Mouse (Mus musculus) kidney, adult 8-10 months (tissue): ENCODE data around the gene Bik.

ENCODE experiments used
- DNase-seq, 2 experiments: peaks; one replicate each; pipeline ENCODE4 v3.0.0; 2022

The Bik gene

GRCm38 (mm10) chr15:83550137-83550536, 23.5 kb downstream of the Bik start:
- DNase-seq = no peak

GRCm38 (mm10) chr15:83553831-83554230, 27.2 kb downstream of the Bik start:
- DNase-seq = no peak

DNA sequence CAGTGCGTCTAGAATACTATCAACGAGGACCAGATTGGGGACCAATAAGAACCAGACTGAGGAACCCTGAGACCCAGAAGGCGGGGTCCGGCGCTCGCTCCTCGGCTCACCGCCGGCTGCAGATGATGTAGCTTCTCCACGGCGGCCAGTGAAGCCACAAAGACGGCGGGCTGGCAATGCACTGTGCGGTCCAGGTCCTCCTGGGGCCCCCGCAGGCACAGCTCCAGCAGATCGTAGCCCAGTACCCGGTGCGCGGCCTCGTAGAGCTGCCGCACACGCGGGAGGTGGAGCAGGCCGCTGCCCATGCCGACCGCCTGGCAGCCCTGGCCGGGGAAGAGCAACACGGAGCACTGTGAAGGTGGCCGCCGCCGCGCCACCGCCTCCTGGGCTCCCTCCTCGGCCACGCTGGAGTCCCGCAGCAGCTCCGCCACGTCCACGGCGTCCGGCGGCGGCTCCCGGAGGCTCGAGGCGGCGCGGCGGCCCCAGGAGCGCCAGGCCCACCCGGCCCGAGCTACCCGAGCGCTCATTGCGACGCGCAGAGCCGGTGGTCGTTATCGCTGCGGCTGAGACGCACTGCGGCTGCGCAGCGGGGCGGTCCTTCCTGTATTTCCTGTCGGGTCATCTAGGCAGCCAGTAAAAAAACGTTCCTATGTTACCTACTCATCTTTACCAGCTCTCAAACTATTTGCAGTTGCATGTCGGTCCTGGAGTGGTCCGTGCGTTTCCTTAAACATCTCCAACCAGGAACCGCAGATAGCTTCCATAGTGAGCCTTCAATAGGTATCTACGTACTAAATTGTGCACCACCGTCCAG, 28.7 kb downstream of the Bik start:
- DNase-seq = peak; percentile 83 to 84

DNA sequence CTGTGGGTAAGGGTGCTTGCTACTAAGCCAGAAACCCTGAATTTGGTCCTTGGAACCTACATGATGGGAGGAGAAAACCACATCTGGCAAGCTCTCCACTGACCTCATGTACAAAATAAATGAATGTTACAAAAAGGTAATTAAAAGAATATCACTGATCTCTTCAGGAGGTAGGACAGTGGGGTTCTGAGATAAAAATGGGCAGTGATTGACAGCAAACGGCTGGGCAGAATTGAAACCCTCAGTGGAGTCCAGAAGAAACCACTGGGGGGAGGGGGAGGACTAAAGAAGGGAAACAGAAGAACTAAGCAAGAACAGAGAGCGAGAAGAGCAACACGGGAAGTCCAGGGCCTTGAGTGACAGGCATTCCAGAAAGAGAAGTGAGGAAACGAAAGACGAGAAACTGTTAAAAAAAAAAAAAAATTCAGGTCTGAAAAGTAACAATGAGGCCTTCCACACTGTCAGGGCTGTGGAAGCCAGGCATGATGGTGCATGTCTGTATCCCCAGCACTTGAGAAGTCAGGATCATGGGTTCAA, 34.3 kb downstream of the Bik start:
- no peak for DNase-seq

DNA sequence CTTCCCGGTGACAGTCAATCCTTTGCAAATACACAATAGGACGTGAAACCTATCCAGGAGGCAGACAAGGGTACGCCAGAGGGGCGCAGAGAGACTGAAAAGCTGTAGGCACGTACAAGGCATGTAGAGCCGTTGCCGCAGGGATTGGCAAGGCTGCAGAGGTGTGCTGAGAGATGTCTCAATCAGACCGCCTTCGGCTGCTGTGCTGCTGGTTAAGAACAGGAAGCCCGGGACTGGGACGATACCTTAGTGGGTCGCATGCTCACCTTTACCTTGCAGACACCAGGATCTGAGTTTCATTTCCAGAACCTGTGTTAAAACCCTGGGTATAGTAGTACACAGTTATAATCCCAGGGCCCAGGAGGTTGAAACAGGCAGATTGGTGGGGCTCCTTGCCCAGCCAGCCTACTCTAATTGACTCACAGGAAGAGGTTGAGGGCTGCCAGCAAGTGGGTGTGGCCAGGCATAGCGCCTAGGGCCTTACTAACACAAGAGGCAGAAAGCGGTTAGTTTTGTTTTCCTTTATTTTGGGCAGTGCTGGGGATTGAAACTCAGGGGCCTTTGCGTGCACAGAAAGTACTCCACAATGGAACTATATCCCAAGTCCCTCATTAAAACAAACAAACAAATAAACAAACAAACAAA, 36.1 kb downstream of the Bik start:
- DNase-seq = peak; percentile 87

GRCm38 (mm10) chr15:83563327-83563856, 36.7 kb downstream of the Bik start, which contains the start of the genes Tspo and Mcat:
Gene Tspo, plus strand, starts transcription at chr15:83563592.
Gene Mcat, minus strand, starts transcription at chr15:83563787.
- DNase-seq = peak; percentile 47 to 63

DNA sequence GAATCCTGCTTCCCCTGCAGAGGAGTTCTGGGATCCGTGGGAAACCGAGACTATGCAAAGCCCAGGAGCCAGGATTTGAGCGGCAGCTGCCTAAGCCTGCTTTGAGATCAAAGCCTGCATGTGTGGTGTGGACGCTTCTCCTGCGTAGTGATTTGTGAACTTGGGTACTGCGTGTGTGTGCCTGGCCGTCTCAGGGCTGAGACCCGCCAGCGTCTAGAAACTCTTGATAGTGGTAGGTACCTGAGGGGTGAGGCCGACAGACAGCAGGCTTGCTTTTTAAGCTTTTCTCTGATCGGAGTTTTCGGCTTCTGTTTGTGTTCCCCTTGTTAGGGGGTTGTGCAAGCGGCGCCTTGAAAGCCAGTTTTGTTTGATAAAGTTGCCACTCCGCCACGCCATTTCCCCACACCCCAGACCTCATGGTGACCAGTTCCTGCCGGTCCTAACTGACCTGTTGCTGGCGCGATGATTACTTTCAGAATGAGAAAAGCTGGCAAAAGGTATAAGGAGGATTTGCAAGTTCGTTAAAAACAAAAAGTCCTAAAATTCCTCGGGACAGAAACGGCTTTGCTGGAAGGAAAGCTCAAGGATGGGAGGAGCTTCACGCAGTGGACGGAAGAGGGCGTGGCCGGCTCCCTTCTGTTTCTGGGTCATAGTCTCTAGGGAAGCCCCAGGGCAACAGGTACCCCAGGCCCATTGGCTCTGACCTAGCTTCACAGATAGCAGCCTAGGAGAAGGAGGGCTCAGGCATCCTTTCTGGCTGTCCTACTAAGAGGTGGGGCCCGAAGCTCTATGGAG, 37.4 kb downstream of the Bik start:
- DNase-seq = peak; percentile 43 to 73

DNA sequence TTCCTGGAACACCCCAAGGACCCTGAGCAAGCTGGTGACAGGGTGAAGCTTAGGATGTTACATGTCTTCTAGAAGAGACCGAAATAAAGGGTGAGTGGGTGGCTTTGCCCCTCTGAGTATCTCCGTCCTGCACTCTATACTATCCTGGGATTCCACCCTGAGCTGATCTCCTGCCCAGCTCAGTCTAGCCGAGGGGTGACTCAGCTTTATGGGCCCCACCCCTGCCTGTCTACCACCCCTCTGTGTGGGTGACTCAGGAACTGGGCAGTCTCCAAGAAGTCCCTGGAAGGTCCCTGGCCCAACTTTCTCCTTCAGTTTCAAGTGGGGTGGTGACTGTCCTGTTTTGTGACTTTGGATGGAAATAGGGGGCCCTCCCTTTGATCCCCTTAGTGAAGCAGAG, 38.8 kb downstream of the Bik start:
- DNase-seq = no peak

DNA sequence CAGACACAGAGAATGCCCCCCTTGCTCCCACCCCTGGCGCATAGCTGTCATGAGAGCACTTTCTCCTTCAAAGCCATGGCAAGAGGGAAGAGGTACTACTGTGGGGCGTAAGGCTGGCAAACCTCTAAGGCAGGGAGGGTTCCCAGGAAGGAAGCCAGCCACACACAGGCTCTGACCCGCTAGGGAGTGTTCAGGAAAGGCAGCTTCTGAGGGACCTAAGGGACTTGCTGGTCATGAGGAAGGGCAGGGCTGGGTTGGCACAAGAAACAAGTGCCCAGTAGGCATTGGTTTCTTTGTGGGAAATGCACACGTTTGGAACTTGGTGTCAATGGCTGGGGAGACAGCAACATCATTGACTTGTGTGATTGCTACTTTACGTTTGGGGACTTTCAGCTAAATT, 39.3 kb downstream of the Bik start:
- DNase-seq = no peak

DNA sequence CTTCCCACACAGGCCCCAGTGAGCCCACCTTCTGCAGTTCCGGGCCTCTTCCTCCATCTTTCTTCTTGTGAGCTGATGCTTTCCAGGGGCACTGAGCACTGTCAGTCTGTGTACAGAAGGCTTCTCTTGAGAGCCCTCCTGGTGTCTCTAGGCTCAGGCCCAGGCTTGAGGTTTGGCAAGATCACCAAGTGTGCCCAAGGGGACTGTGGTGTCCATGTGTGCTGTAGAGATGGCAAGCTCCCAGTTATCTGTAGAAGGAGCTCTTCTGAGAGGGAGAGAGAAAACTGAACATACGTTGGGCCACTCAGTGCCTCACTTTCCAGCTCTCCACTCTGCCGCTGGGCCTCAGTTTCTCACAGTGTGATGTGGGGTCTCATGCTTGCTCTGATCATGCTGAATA, 41.1 kb downstream of the Bik start:
- DNase-seq = no peak

DNA sequence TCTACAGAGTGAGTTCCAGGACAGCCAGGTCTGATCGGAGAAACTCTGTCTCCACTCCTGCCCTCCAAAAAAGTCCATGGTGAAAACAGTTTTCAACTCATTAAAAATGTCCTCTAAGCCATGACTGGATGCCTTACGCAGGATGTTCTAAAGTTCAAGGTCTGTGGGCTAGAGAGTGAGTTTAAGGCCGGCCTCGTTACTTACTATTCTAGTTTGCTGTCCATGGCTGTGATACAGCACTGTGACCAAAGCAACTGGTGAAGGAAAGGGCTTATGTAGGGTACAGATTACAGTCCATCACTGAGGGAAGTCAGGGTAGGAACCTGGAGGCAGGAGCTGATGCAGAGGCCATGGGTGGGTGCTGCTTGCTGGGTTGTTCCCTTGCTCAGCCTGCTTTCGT, 41.9 kb downstream of the Bik start:
- no peak for DNase-seq

- no peak for DNase-seq
Observed at GRCm38 (mm10) chr15:83569682-83570081, 43.0 kb downstream of the Bik start.

DNA sequence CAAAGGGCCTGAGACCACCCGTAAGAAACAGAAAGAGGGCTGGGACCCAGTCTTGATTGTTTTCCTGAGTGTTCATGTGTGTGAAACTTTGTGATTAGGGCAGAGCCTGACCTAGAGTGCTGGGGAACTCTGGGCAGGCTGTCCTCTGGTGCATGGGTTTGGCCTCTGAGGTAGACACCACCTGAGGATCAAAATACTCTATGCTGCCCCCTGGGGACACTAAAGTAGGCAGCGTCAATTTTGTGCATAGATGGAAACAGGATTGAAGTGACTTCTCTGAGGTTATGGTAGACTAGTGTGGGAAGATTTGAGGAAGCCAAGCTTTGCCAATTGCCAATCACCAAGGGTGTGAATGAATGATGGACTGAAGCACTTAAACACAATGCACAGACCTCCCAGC, 44.0 kb downstream of the Bik start:
- no peak for DNase-seq

DNA sequence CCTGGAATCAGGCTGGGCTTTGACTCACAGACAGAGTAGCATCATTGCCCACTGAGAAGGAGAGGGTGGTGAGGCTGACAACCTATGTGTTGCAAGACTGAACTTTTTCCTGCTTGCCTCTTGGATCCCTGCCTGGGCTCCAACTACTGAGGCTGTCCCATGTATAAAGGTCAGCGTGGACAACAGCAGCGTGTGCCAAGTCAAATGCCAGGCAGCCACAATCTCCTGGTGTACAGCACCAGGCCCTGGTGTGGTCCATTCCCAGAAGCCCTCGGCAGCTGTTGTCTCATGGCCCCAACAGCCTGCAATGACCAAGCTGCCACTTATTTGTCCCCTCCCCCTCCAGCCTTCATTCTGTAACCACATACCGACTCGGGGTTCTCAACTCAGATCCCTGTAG, 45.0 kb downstream of the Bik start:
- DNase-seq = peak; percentile 76 to 78

DNA sequence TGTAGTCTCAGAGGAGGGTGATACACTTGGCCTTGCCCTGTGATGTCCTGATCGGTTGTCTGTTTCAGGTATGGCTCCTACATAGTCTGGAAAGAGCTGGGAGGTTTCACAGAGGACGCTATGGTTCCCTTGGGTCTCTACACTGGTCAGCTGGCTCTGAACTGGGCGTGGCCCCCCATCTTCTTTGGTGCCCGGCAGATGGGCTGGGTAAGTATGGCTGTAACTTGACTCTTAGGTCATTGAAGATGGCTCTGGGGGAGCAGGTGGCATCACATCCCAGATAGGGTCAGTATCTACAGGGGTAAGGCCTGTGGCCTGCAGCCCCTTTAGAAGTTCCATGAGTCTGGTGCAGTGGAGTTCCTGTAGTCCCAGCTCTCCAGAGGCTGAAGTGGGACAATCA, 45.5 kb downstream of the Bik start:
- no peak for DNase-seq

DNA sequence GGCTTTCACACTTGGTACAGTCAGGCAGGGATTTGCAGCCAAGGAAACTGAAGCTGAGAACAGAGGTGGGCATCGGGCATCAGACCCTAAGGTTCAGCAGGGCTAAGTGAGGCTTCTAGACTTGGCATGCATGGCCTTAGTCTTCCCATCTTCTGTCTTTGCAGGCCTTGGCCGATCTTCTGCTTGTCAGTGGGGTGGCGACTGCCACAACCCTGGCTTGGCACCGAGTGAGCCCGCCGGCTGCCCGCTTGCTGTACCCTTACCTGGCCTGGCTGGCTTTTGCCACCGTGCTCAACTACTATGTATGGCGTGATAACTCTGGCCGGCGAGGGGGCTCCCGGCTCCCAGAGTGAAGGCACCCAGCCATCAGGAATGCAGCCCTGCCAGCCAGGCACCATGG, 46.9 kb downstream of the Bik start:
- no peak for DNase-seq

DNA sequence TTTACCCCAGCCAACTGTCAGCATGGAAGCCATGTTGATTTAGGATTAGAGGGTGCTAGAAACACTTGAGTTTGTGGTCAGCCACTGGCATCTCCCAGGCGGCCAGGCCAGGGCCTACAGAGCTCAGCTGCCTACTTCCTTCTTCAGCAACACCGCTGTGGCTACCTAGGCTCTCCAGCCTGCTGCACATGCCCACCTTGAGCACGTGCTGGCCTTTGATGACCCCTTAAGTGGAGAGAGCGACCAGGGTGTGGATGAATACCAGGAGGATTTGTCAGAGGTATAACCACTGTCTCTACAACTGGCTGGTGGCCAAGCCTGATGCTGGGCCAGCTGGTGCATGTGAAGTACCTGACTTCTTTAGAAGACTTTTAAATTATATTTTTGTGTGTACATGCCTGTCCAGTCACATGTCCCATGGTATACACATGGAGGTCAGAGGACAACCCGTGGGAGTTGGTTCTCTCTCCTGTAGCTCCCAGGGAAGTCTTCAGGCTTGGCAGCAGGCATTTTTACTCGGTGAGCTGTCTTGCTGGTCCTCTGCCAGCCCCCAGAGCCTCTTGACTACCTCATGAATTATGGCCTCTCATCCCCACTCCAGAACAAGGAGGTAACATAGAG, 48.2 kb downstream of the Bik start:
- DNase-seq = no peak

DNA sequence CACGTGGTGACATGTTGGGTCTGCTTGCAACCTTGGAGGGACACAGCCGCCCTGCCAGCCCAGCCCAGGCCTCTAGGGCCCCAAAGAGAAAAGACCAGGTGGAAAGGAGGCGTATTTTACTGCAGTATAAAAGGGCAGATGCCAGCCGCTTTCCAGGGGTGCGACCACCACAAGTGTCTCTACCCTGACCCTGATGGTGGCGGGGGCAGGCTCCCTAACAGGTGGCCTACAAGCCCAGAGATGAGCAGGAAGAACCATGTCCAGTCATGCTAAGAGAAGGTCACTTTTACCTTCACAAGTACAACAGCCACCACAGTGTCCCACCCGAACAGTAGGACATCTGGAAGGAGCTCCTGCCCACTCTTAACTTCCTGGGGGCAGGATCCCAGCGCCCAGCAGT, 48.9 kb downstream of the Bik start:
- no peak for DNase-seq

- DNase-seq = no peak
Observed at GRCm38 (mm10) chr15:83576651-83577050, 50.0 kb downstream of the Bik start.

GRCm38 (mm10) chr15:83582931-83583330, 56.3 kb downstream of the Bik start:
- no peak for DNase-seq

DNA sequence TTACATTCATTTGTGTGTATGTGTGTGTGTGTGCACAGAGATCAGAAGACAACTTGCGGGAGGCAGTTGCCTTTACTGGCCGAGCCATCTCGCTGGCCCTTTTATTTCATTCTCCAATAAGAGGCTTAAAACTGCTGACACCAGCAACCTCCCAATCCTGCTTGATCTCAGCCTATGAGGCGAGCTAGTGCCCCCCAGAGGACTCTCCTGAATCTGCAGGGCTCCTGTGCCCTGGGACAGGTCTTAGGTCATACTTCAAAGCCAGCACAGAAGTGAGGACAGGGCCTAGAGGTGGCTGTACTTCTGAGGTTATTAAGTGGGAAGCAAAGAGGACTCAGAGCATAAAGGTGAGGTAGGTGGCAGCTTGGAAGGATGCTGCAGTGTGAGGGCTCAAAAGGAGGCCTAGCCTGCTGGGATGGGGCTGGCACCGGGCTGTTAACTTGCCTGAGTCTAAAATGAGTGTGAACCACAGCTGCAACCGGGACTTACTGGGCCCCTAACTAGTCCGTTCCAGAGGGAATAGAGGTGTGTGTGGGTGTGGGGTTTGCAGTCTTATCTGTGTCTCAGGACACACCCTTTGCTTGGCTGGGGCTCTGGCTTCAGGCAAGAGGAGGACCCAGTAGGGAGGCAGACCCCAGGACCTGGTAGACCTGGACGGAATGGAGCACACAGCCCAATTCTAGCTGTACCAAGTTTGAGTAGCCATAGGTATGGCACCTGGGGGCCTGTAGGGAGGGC, 56.9 kb downstream of the Bik start:
- DNase-seq = peak; percentile 67 to 80

GRCm38 (mm10) chr15:83584741-83585220, 58.1 kb downstream of the Bik start:
- DNase-seq = no peak
